Mouse (Mus musculus) liver, embryonic 12.5 days (tissue): ENCODE data around the gene Dnajc2. TPM values are rescaled to one million over a fixed set of nuclear protein-coding genes. Genes with fewer than 3 reads are reported as not detected.

ENCODE experiments used
- ATAC-seq: fragments of 200-750 bp; cut with Nextera tagmentation; 2 replicates; pipeline ENCODE4 v1.8.0; 2017; ENCODE audit warnings: moderate number of reproducible peaks, mild to moderate bottlenecking, moderate library complexity
- H3K27ac ChIP-seq: fragments of 300-500 bp; sonication (generic); 2 replicates; pipeline ENCODE4 v1.5.1; 2016; ENCODE audit warnings: mild to moderate bottlenecking
- H3K27me3 ChIP-seq: fragments of 300-500 bp; sonication (generic); replicated peaks from 2 replicates; pipeline ENCODE4 v1.6.1; 2016; ENCODE audit warnings: mild to moderate bottlenecking, moderate library complexity
- H3K36me3 ChIP-seq: fragments of 300-500 bp; sonication (generic); 2 replicates; pipeline ENCODE4 v1.6.1; 2016; ENCODE audit warnings: mild to moderate bottlenecking, moderate library complexity
- H3K4me1 ChIP-seq: fragments of 300-500 bp; sonication (generic); 2 replicates; pipeline ENCODE4 v1.6.1; 2016
- H3K4me2 ChIP-seq: fragments of 300-500 bp; sonication (generic); 2 replicates; pipeline ENCODE4 v1.6.1; 2016; ENCODE audit warnings: mild to moderate bottlenecking, moderate library complexity
- H3K4me3 ChIP-seq: fragments of 300-500 bp; sonication (generic); 2 replicates; pipeline ENCODE4 v1.5.1; 2016; ENCODE audit warnings: mild to moderate bottlenecking, moderate library complexity
- H3K9ac ChIP-seq: fragments of 300-500 bp; sonication (generic); 2 replicates; pipeline ENCODE4 v1.6.1; 2016; ENCODE audit warnings: mild to moderate bottlenecking, moderate library complexity
- H3K9me3 ChIP-seq: fragments of 300-500 bp; sonication (generic); replicated peaks from 2 replicates; pipeline ENCODE4 v1.6.1; 2016; ENCODE audit warnings: mild to moderate bottlenecking, moderate library complexity
- WGBS: fragments of 180-500 bp; shearing (Covaris S2); methylation state at CpG from one replicate; pipeline ENCODE4 v1.1.7; 2016; ENCODE audit not compliant: insufficient replicate concordance; 5-methylcytosine and 5-hydroxymethylcytosine counted together
- polyA plus RNA-seq: library from polyadenylated mRNA; unstranded; fragments of >200 nt; fragmentation: Nextera tagmentation; extraction: Ambion mirVana; gene quantifications from 2 replicates; pipeline ENCODE4 v1.2.1, GENCODE M21; 2016

The Dnajc2 gene
- polyA plus RNA-seq, 1 experiment from 2014 or later = 67.6 TPM

GRCm38 (mm10) chr5:21739120-21739519 lies 45.9 kb downstream of the Dnajc2 start:
- H3K9me3 ChIP-seq = no peaks in the 10 kb centered on the region
- H3K4me2 ChIP-seq = no peak overlapping the region
- H3K36me3 ChIP-seq = peaks cover 55% of the 10 kb centered on the region
- ATAC-seq = no peak
- H3K4me1 ChIP-seq = peaks cover 18% of the 10 kb centered on the region
- no peak overlapping the region for H3K4me3 ChIP-seq
- WGBS = 83% methylated on average over 11 of the region's 11 CpGs
- H3K9ac ChIP-seq = no peak overlapping the region
- H3K27me3 ChIP-seq = no peaks in the 10 kb centered on the region
- H3K27ac ChIP-seq = no peak overlapping the region

DNA sequence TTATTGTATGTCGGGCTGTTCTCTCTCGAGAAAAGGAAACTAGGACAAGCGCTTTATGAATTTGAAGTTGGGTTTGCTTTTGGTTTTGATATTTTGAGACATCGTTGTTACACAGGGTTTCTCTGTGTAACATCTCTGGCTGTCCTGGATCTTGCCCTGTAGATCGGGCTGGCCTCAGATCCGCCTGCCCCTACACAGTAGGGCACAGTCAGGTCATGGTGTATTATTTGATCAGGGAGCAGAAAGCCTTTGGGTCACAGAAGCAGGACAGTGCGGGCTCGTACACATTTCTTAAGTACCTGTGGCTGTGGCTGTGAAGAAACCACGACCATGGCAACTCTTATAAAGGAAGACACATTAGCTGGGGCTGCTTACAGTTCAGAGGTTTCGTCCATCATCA lies 47.4 kb downstream of the Dnajc2 start:
- Histone ChIP-seq H3K4me3 (peak overlapping the region; percentile 97), H3K27ac (peak overlapping the region; percentile 76; the same call in 1 of the 2 replicates), H3K9me3 (no peaks in the 10 kb centered on the region), H3K27me3 (no peaks in the 10 kb centered on the region), H3K36me3 (peaks cover 40% of the 10 kb centered on the region), H3K4me1 (peaks cover 18% of the 10 kb centered on the region), H3K9ac (peak overlapping the region; percentile 89), H3K4me2 (peak overlapping the region; percentile 86)
- peak; percentile 42 for ATAC-seq
- WGBS = 22% methylated on average over 10 of the region's 10 CpGs

DNA sequence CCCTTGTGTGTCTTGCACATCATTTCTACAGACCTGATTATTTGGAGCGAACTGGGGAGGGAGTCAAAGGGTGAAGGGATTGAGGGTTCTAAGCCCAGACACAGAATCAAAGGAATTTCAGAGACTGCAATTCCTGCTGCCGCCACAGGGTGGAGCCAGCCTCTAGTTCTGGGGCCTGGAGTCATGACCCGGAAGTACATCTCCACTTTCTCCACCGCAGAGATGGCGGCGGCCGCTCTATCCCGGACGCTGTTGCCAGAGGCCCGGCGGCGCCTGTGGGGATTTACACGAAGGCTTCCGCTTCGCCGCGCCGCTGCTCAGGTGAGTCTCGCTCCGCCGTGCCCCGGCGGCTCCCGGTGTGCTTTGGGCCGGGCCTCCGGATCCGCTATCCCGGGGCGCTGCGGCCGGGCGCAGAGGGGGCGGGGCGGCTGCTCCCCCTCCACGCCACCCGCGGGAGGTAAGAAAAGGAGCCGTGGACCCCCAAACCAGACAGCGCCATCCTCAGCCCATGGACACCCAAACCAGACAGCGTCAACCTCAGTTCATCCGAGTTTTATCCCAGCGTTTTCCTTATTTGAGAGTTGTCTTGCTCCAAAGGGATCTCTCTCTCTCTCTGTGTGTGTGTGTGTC lies 48.0 kb downstream of the Dnajc2 start, which contains the start of gene Pmpcb:
Gene Pmpcb, plus strand, starts transcription at position 186 of the 630 bp plus-strand sequence.
- WGBS = under 1% methylated on average over 41 of the region's 42 CpGs
- Histone ChIP-seq H3K4me1 (peaks cover 18% of the 10 kb centered on the region), H3K36me3 (peaks cover 34% of the 10 kb centered on the region), H3K27ac (peak within 1 kb of the TSS; percentile 76), H3K9ac (peak within 1 kb of the TSS; percentile 89), H3K27me3 (no peaks in the 10 kb centered on the region), H3K4me2 (peak within 1 kb of the TSS; percentile 86), H3K9me3 (no peaks in the 10 kb centered on the region), H3K4me3 (peak within 1 kb of the TSS; percentile 97)
- peak; percentile 84 for ATAC-seq

DNA sequence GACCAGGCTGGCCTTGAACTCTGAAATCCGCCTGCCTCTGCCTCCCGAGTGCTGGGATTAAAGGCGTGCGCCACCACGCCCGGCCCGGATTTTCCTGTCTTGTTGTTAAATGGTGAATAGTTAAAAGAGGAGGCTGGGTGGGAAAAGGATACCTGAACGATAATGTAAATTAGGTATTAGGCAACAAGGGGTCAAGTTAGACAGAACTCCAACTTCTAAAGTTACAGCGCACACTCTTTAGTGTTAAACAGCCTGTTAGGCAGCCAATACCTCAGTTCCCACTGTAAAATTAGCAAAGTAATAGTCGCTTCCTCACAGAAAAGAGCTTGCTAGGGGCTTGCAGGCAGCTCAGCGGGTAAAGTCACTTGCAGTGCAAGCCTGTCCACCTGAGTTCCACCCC lies 49.0 kb downstream of the Dnajc2 start:
- peaks cover 18% of the 10 kb centered on the region for H3K4me1 ChIP-seq
- WGBS = 66% methylated on average over 11 of the region's 11 CpGs
- H3K27me3 ChIP-seq = no peaks in the 10 kb centered on the region
- H3K4me3 ChIP-seq = no peak overlapping the region
- H3K9ac ChIP-seq = no peak overlapping the region
- H3K36me3 ChIP-seq = peaks cover 24% of the 10 kb centered on the region
- H3K9me3 ChIP-seq = no peaks in the 10 kb centered on the region
- no peak overlapping the region for H3K27ac ChIP-seq
- no peak for ATAC-seq
- no peak overlapping the region for H3K4me2 ChIP-seq

DNA sequence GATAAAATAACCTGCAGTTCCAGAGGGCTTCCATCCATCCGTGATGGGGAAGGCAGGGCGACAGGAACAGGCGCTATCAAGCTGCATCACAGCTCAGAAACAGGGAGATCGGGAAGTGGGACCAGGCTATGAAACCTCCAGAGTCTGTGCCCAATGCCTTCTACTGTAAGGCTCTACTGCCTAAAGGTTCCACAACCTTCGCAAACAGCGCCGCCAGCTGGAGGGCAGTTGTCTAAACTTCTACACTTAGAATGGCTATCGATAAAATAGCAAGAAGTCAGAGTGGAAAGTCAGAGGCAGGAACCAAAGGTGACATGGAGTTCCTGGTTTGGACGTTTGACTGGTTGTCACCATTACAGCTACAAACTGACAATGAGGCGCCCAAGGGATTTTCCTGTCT lies 49.5 kb downstream of the Dnajc2 start:
- Histone ChIP-seq H3K27ac (no peak overlapping the region), H3K27me3 (no peaks in the 10 kb centered on the region), H3K4me3 (peak overlapping the region; percentile 51), H3K9me3 (no peaks in the 10 kb centered on the region), H3K9ac (no peak overlapping the region), H3K4me2 (peak overlapping the region; percentile 54), H3K4me1 (peaks cover 18% of the 10 kb centered on the region), H3K36me3 (peaks cover 22% of the 10 kb centered on the region)
- 14% methylated on average over 10 of the region's 10 CpGs for WGBS
- peak; percentile 62 for ATAC-seq

GRCm38 (mm10) chr5:21735100-21735499 lies 50.0 kb downstream of the Dnajc2 start:
- ATAC-seq = no peak
- Histone ChIP-seq H3K36me3 (peaks cover 17% of the 10 kb centered on the region), H3K27ac (no peak overlapping the region), H3K9ac (no peak overlapping the region), H3K9me3 (no peaks in the 10 kb centered on the region), H3K4me3 (peak overlapping the region; percentile 51), H3K4me2 (peak overlapping the region; percentile 54), H3K27me3 (no peaks in the 10 kb centered on the region), H3K4me1 (peaks cover 18% of the 10 kb centered on the region)
- 73% methylated on average over 20 of the region's 20 CpGs for WGBS

- Histone ChIP-seq H3K27me3 (no peaks in the 10 kb centered on the region), H3K4me1 (peaks cover 9% of the 10 kb centered on the region), H3K4me2 (no peak overlapping the region), H3K9me3 (no peaks in the 10 kb centered on the region), H3K9ac (no peak overlapping the region), H3K36me3 (no peaks in the 10 kb centered on the region), H3K4me3 (no peak overlapping the region), H3K27ac (no peak overlapping the region)
- WGBS = 64% methylated on average over 8 of the region's 8 CpGs
- ATAC-seq = no peak
Observed at GRCm38 (mm10) chr5:21732930-21733329, 52.1 kb downstream of the Dnajc2 start.

DNA sequence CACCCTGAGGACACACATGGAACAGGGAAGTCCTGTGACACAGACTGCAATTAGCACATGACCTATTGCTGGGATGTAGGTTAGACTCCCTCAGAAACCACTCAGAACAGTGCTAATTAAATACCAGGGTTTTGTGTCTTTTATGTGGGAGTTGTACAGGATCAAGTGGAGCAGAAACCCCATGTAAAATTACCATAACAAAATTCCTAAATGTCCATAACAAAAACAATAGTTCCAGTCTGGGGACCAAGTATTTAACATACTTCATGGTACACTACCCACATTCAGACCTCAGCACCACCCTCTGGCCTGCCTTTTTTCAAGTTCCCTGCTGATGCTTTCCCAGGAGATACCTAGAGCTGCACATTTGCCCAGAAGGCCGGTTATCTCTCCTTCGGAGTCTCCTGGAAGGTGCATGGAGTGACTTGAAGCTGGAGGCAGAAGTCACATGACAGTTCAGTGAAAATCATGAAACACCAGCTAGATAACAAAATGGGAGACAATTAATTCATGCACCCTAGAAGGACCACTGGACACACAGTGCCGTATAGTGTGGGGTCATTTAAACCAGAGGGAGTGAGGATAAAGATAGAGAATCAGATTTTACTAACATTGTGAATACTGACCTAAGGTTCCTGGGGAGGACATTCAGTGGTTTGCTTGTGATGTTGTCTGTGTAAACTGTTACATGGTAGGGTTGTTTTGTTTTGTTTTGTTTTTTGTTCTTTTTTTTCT lies 52.7 kb downstream of the Dnajc2 start:
- H3K4me2 ChIP-seq = no peak overlapping the region
- no peak for ATAC-seq
- 74% methylated on average over 3 of the region's 3 CpGs for WGBS
- H3K4me1 ChIP-seq = peaks cover 4% of the 10 kb centered on the region; the same call in 1 of the 2 replicates
- H3K27me3 ChIP-seq = no peaks in the 10 kb centered on the region
- H3K9ac ChIP-seq = no peak overlapping the region
- H3K9me3 ChIP-seq = no peaks in the 10 kb centered on the region
- no peak overlapping the region for H3K27ac ChIP-seq
- no peaks in the 10 kb centered on the region for H3K36me3 ChIP-seq
- H3K4me3 ChIP-seq = no peak overlapping the region

GRCm38 (mm10) chr5:21729107-21729506 lies 55.9 kb downstream of the Dnajc2 start:
- Histone ChIP-seq H3K4me3 (no peak overlapping the region), H3K9ac (no peak overlapping the region), H3K4me1 (no peaks in the 10 kb centered on the region), H3K36me3 (no peaks in the 10 kb centered on the region), H3K4me2 (no peak overlapping the region), H3K27me3 (0 out of 2 replicates have a peak, but pooled peaks cover 5% of the 10 kb centered on the region), H3K27ac (no peak overlapping the region), H3K9me3 (no peaks in the 10 kb centered on the region)
- WGBS = 55% methylated on average over 5 of the region's 5 CpGs
- no peak for ATAC-seq

- ATAC-seq = no peak
- no peak overlapping the region for H3K9ac ChIP-seq
- H3K4me1 ChIP-seq = no peaks in the 10 kb centered on the region
- 66% methylated on average over 7 of the region's 7 CpGs for WGBS
- H3K27me3 ChIP-seq = 0 out of 2 replicates have a peak, but pooled peaks cover 5% of the 10 kb centered on the region
- H3K36me3 ChIP-seq = no peaks in the 10 kb centered on the region
- H3K4me2 ChIP-seq = no peak overlapping the region
- no peak overlapping the region for H3K27ac ChIP-seq
- no peaks in the 10 kb centered on the region for H3K9me3 ChIP-seq
- no peak overlapping the region for H3K4me3 ChIP-seq
Observed at GRCm38 (mm10) chr5:21724872-21725271, 60.2 kb downstream of the Dnajc2 start.

GRCm38 (mm10) chr5:21724427-21724826 lies 60.6 kb downstream of the Dnajc2 start:
- no peaks in the 10 kb centered on the region for H3K36me3 ChIP-seq
- H3K4me1 ChIP-seq = no peaks in the 10 kb centered on the region
- WGBS = 92% methylated on average over 1 of the region's 1 CpGs

GRCm38 (mm10) chr5:21719209-21719608 lies 65.8 kb downstream of the Dnajc2 start:
- Histone ChIP-seq H3K9ac (no peak overlapping the region), H3K36me3 (no peaks in the 10 kb centered on the region), H3K4me2 (no peak overlapping the region), H3K4me3 (no peak overlapping the region), H3K9me3 (no peaks in the 10 kb centered on the region), H3K27ac (no peak overlapping the region), H3K4me1 (no peaks in the 10 kb centered on the region), H3K27me3 (no peaks in the 10 kb centered on the region)
- 73% methylated on average over 2 of the region's 2 CpGs for WGBS
- ATAC-seq = no peak

More at GRCm38 (mm10) chr5:21724427-21724826, 60.6 kb downstream of the Dnajc2 start:
- Histone ChIP-seq H3K27me3 (0 out of 2 replicates have a peak, but pooled peaks cover 5% of the 10 kb centered on the region), H3K4me3 (no peak overlapping the region), H3K9ac (no peak overlapping the region), H3K27ac (no peak overlapping the region), H3K4me2 (no peak overlapping the region), H3K9me3 (no peaks in the 10 kb centered on the region)
- no peak for ATAC-seq
